Mouse (Mus musculus): ENCODE results near the gene Gpr179. TPM values are rescaled to one million over a fixed set of nuclear protein-coding genes. Genes with fewer than 3 reads are reported as not detected.

Gene Gpr179
- polyA plus RNA-seq, 1 experiment = not detected

DNA sequence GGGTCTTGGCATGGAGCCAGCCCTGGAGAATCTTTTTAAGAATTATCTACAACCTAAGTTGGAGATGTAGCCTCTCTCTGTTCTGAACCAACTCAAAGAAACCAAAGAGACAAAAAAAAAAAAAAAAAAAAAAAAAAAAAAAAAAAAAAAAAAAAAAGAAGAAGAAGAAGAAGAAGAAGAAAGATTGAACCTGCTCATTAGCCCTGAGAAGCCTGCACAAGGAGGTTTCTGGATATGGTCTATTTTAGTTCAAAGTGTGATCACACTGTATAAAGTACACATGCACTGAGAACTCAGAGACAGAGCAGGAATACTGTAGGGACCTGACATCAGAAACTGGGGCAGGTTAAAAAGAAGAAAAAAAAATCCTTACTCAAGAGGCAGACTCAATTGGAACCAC, 64.2 kb downstream of the Gpr179 start:
- no peak overlapping the region for H3K4me3 ChIP-seq (ENCODE audit: insufficient read depth, low read depth, low read length)
- TF ChIP-seq POLR2A (IDR thresholded peaks at IDR 0.05; ENCODE audit: insufficient read depth, low read depth, low read length) (no peak), CTCF (IDR thresholded peaks at IDR 0.05; ENCODE audit: insufficient read depth, low read depth, low read length) (no peak)
- H3K27ac ChIP-seq (ENCODE audit: insufficient read depth, low read depth, low read length) = no peak overlapping the region
- H3K4me1 ChIP-seq (ENCODE audit: control insufficient read depth, insufficient read depth, low read length) = peaks cover 2% of the 10 kb centered on the region; the same call in 1 of the 2 replicates

DNA sequence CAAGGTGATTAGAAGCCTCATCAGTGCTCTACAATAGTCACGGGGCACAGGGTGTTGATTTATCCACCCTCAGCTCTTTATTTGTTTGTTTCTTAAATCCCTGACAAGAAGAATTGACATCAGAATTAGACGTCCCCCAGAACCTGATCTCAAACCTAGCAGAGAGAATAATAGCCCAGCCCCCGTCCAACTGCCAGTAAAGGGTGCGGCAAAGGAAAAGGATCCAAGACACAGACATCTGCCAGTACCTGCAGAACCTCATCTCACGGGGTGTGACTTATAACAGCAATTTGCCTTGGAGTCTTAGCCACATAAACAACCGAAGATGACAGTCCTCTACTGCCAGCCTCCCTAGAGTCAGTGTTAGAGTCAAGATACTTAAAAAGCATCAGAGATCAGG, 64.9 kb downstream of the Gpr179 start:
- no peak overlapping the region for H3K4me3 ChIP-seq (ENCODE audit: insufficient read depth, low read depth, low read length)
- peaks cover 2% of the 10 kb centered on the region; the same call in 1 of the 2 replicates for H3K4me1 ChIP-seq (ENCODE audit: control insufficient read depth, insufficient read depth, low read length)
- H3K27ac ChIP-seq (ENCODE audit: insufficient read depth, low read depth, low read length) = no peak overlapping the region
- WGBS = 78% methylated on average over 6 of the region's 6 CpGs
- TF ChIP-seq POLR2A (IDR thresholded peaks at IDR 0.05; ENCODE audit: insufficient read depth, low read depth, low read length) (no peak), CTCF (IDR thresholded peaks at IDR 0.05; ENCODE audit: insufficient read depth, low read depth, low read length) (no peak)

DNA sequence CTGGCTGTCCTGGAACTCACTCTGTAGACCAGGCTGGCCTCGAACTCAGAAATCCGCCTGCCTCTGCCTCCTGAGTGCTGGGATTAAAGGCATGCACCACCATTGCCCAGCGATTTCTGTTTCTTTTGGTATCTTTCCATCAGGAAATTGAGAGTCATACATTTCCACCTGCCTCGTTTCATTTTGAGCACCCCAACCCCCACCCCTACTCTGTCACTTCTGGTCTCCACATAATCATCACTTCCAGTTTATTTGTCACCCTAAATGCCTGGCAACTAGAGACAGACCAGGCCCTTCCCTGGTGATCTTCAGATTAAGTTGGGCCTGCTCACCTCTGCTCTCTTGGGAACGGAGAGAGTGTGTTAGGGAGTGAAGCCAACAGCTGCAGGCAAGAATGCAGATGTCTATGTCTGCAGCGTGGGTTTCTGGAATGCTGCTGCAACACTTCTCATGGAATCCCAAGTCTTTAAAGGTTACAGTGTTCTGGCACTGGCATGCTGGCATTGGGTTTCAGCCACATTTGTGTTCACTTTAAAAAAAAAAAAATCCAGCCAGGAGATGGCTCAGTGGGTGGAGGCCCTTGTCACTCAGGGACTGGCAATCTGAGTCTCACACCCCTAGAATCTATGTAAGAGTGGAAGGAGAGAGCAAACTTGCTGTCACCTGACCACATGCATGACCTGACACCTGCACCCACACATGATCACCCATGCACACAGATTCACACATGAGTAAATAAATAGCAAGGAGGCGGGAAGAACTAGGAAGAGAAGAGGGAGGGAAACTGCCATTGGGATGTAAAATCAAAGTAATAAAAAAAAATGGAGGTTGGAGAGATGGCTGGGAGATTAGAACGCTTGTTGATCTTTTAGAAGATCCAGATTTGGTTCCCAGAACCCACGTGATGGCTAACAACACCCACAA, 65.8 kb downstream of the Gpr179 start:
- WGBS = 77% methylated on average over 9 of the region's 9 CpGs
- no peak overlapping the region for H3K4me3 ChIP-seq (ENCODE audit: insufficient read depth, low read depth, low read length)
- H3K4me1 ChIP-seq (ENCODE audit: control insufficient read depth, insufficient read depth, low read length) = peaks cover 2% of the 10 kb centered on the region; the same call in 1 of the 2 replicates
- no peak overlapping the region for H3K27ac ChIP-seq (ENCODE audit: insufficient read depth, low read depth, low read length)
- no peak for TF ChIP-seq CTCF (IDR thresholded peaks at IDR 0.05; ENCODE audit: insufficient read depth, low read depth, low read length)
- no peak for TF ChIP-seq POLR2A (IDR thresholded peaks at IDR 0.05; ENCODE audit: insufficient read depth, low read depth, low read length)

- TF ChIP-seq POLR2A (IDR thresholded peaks at IDR 0.05; ENCODE audit: insufficient read depth, low read depth, low read length) (no peak), CTCF (IDR thresholded peaks at IDR 0.05; ENCODE audit: insufficient read depth, low read depth, low read length) (no peak)
- Histone ChIP-seq H3K27ac (ENCODE audit: insufficient read depth, low read depth, low read length) (no peak overlapping the region), H3K4me3 (ENCODE audit: insufficient read depth, low read depth, low read length) (no peak overlapping the region), H3K4me1 (ENCODE audit: control insufficient read depth, insufficient read depth, low read length) (peaks cover 2% of the 10 kb centered on the region; the same call in 1 of the 2 replicates)
- 83% methylated on average over 4 of the region's 4 CpGs for WGBS
These were observed 67.0 kb downstream of the Gpr179 start for GRCm38 (mm10) chr11:97284854-97285253.

- no peaks in the 10 kb centered on the region for H3K4me1 ChIP-seq (ENCODE audit: control insufficient read depth, insufficient read depth, low read length)
- no peak overlapping the region for H3K27ac ChIP-seq (ENCODE audit: insufficient read depth, low read depth, low read length)
- 92% methylated on average over 6 of the region's 6 CpGs for WGBS
- TF ChIP-seq CTCF (IDR thresholded peaks at IDR 0.05; ENCODE audit: insufficient read depth, low read depth, low read length) = no peak
- no peak for TF ChIP-seq POLR2A (IDR thresholded peaks at IDR 0.05; ENCODE audit: insufficient read depth, low read depth, low read length)
- H3K4me3 ChIP-seq (ENCODE audit: insufficient read depth, low read depth, low read length) = no peak overlapping the region
These were observed 69.7 kb downstream of the Gpr179 start for GRCm38 (mm10) chr11:97282179-97282578.

Other genes starting within 250 kb of the Gpr179 start
- not detected in 2 replicates for gene Tbx21, start 236.7 kb downstream of the Gpr179 start, polyA plus RNA-seq (2012; ENCODE audit: insufficient read depth, insufficient read length, low replicate concordance, missing spikeins)
- not detected in 2 replicates for gene Tbkbp1, start 200.6 kb downstream of the Gpr179 start, polyA plus RNA-seq (2012; ENCODE audit: insufficient read depth, insufficient read length, low replicate concordance, missing spikeins)
- 234 TPM in 1 of 2 replicates, not detected in the other for gene Kpnb1, start 164.2 kb downstream of the Gpr179 start, polyA plus RNA-seq (2012; ENCODE audit: insufficient read depth, insufficient read length, low replicate concordance, missing spikeins)
- 421 TPM in 1 of 2 replicates, not detected in the other for gene Npepps, start 71.4 kb downstream of the Gpr179 start, polyA plus RNA-seq (2012; ENCODE audit: insufficient read depth, insufficient read length, low replicate concordance, missing spikeins)
- gene Mrpl45, start 36.4 kb downstream of the Gpr179 start, polyA plus RNA-seq (2012; ENCODE audit: insufficient read depth, insufficient read length, low replicate concordance, missing spikeins) = not detected in 2 replicates
- gene Socs7, start 10.5 kb upstream of the Gpr179 start, polyA plus RNA-seq (2012; ENCODE audit: insufficient read depth, insufficient read length, low replicate concordance, missing spikeins) = not detected in 2 replicates
- not detected in 2 replicates for gene Arhgap23, start 63.5 kb upstream of the Gpr179 start, polyA plus RNA-seq (2012; ENCODE audit: insufficient read depth, insufficient read length, low replicate concordance, missing spikeins)
- not detected in 2 replicates for gene 4933428G20Rik, start 148.3 kb upstream of the Gpr179 start, polyA plus RNA-seq (2012; ENCODE audit: insufficient read depth, insufficient read length, low replicate concordance, missing spikeins)
- gene Srcin1, start 224.1 kb upstream of the Gpr179 start, polyA plus RNA-seq (2012; ENCODE audit: insufficient read depth, insufficient read length, low replicate concordance, missing spikeins) = not detected in 2 replicates

Data from olfactory bulb, adult 2 months (tissue).